ENCODE assay signal across 8 mouse cellular contexts in the genomic region with DNA sequence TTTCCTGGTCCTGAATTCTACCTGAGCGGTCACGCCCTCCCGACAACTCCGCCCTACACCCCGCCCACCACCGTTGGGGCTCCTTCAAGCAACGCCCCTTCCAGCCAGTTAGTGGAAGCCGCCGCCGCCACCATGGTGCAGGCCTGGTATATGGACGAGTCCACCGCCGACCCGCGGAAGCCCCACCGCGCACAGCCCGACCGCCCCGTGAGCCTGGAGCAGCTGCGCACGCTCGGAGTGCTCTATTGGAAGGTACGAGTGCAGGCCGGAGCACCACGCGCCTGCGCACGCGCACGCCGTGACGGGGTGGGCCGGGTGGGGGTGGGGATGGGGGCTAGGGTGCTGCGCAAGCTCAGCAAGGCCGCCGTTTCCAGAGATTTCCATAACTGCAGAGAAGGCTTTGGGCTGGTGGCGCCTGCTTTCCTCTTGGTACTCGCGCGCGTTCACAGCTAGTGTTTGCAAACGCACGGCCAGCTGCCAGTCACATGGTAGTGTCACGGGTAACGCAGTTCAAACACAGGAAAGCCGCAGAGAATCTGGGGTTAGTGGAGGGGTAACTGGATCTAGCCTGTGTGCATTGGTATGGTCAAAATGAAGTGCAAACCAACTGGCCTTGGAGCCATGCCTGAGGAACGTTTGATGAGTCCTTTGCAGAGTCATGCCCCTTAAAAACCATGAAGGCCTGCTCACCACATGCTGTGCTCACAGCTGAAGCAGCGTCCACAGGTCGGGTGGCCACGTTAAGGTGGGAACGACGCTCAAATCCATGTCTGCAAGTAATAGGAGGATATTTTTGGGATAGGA. TPM values are rescaled to one million over a fixed set of nuclear protein-coding genes. Genes with fewer than 3 reads are reported as not detected.
A peak's percentile ranks its signal among the peaks of the same experiment; 100 is the strongest.
DNase-seq lines count a peak whose midpoint lies in the region; ATAC-seq and TF ChIP-seq lines count a peak whose summit lies in the region.

TSS of gene Adi1 (plus strand) at position 111 of the 804 bp plus-strand sequence.

- H3K4me2 ChIP-seq in forebrain, embryonic 15.5 days (replicated peaks): peak within 1 kb of the TSS; percentile 54

- no peak; the same call in 1 of the 2 replicates for TF ChIP-seq POLR2A in lung, adult 2 months (IDR thresholded peaks at IDR 0.05; ENCODE audit: borderline replicate concordance, extremely low read depth, low read depth, low read length)
- TF ChIP-seq POLR2A in olfactory bulb, adult 2 months (IDR thresholded peaks at IDR 0.05; ENCODE audit: insufficient read depth, low read depth, low read length): peak; percentile 87
- peak; percentile 33; the same call in 1 of the 2 replicates for TF ChIP-seq POLR2A in thymus, adult 2 months (IDR thresholded peaks at IDR 0.05; ENCODE audit: control insufficient read depth, extremely low read depth, insufficient read depth, low read length, poor library complexity)

- TF ChIP-seq CTCF in lung, adult 2 months (IDR thresholded peaks at IDR 0.05; ENCODE audit: insufficient read depth, low read length): no peak
- TF ChIP-seq CTCF in olfactory bulb, adult 2 months (IDR thresholded peaks at IDR 0.05; ENCODE audit: insufficient read depth, low read depth, low read length): no peak
- no peak for TF ChIP-seq CTCF in thymus, adult 2 months (IDR thresholded peaks at IDR 0.05; ENCODE audit: borderline replicate concordance, control insufficient read depth, extremely low read depth, insufficient read depth, low read length, poor library complexity)

- H3K27me3 ChIP-seq in forebrain, embryonic 15.5 days: no peaks in the 10 kb centered on the region
- no peaks in the 10 kb centered on the region for H3K27me3 ChIP-seq in thymus, adult 2 months (ENCODE audit: control insufficient read depth, insufficient read depth, low read length)

- H3K4me3 ChIP-seq in forebrain, embryonic 15.5 days: peak within 1 kb of the TSS; percentile 54
- H3K4me3 ChIP-seq in lung, adult 2 months (replicated peaks; ENCODE audit: extremely low read depth, low read depth, low read length): peak within 1 kb of the TSS; percentile 90
- peak within 1 kb of the TSS; percentile 83 for H3K4me3 ChIP-seq in olfactory bulb, adult 2 months (ENCODE audit: insufficient read depth, low read depth, low read length)
- H3K4me3 ChIP-seq in thymus, adult 2 months (ENCODE audit: control insufficient read depth, insufficient read depth, low read length): peak within 1 kb of the TSS; percentile 89

- H3K4me1 ChIP-seq in forebrain, embryonic 15.5 days: peaks cover 8% of the 10 kb centered on the region
- peaks cover 3% of the 10 kb centered on the region; the same call in 1 of the 2 replicates for H3K4me1 ChIP-seq in lung, adult 2 months (ENCODE audit: control insufficient read depth, insufficient read depth, low read length)
- H3K4me1 ChIP-seq in olfactory bulb, adult 2 months (ENCODE audit: control insufficient read depth, insufficient read depth, low read length): peaks cover 7% of the 10 kb centered on the region
- H3K4me1 ChIP-seq in thymus, adult 2 months (replicated peaks; ENCODE audit: control insufficient read depth, insufficient read depth, low read length): peaks cover 5% of the 10 kb centered on the region

- H3K9ac ChIP-seq in forebrain, embryonic 15.5 days (replicated peaks): peak within 1 kb of the TSS; percentile 58

- intact Hi-C loops in heart, postnatal 25 days (cut with DNase I): loop anchor here (2.0 kb wide), 1 partner anchor 39 kb away; no protein-coding TSS in a partner anchor

- H3K36me3 ChIP-seq in forebrain, embryonic 15.5 days: no peaks in the 10 kb centered on the region
- no peaks in the 10 kb centered on the region for H3K36me3 ChIP-seq in thymus, adult 2 months (ENCODE audit: control insufficient read depth, insufficient read depth, low read length)

- peak; percentile 91 for DNase-seq in ES-CJ7 (ENCODE audit: low read depth, low spot score)
- DNase-seq in cerebellum, adult 11 months: peak; percentile 83
- peak; percentile 55 for DNase-seq in heart, postnatal 25 days (ENCODE audit: low spot score)
- DNase-seq in layer of hippocampus, adult 18-20 months (ENCODE audit: low spot score in 2 of 2): peak; percentile 81 to 89
- DNase-seq in lung, adult 2 months: peak; percentile 83
- DNase-seq in thymus, adult 2 months: peak; percentile 84

- H3K9me3 ChIP-seq in forebrain, embryonic 15.5 days: no peaks in the 10 kb centered on the region

- peak; percentile 98 for ATAC-seq in forebrain, embryonic 15.5 days (replicated peaks)

- peak within 1 kb of the TSS; percentile 92 for H3K27ac ChIP-seq in forebrain, embryonic 15.5 days (replicated peaks)
- H3K27ac ChIP-seq in olfactory bulb, adult 2 months (ENCODE audit: insufficient read depth, low read depth, low read length): peak within 1 kb of the TSS; percentile 96
- H3K27ac ChIP-seq in thymus, adult 2 months (ENCODE audit: control insufficient read depth, insufficient read depth, low read length): peak within 1 kb of the TSS; percentile 26; the same call in 1 of the 2 replicates

- 3% methylated on average over 53 of the region's 53 CpGs for WGBS in forebrain, embryonic 15.5 days
- 2% methylated on average over 53 of the region's 53 CpGs for WGBS in lung, adult 2 months
- 3% methylated on average over 53 of the region's 53 CpGs for WGBS in olfactory bulb, adult 2 months
- WGBS in thymus, adult 2 months: 1% methylated on average over 50 of the region's 53 CpGs

RNA-seq across cellular contexts. Expression of gene Adi1, which starts in this region (rescaled TPM):
- polyA plus RNA-seq in forebrain, embryonic 15.5 days (2015; fragmentation: Nextera tagmentation; extraction: Ambion mirVana): 39.8 and 41.7 TPM in 2 replicates
- total RNA-seq in heart, postnatal 25 days (2021): 10 to 100 TPM; 41.0 to 43.8 TPM
- total RNA-seq in layer of hippocampus, adult 18-20 months (2021): 10 to 100 TPM; 41.9 to 44.4 TPM
- 14.1 and 22.8 TPM in 2 replicates for polyA plus RNA-seq in lung, adult 2 months (2012; rRNA removed)
- not detected in 2 replicates for polyA plus RNA-seq in olfactory bulb, adult 2 months (2012; ENCODE audit: insufficient read depth, insufficient read length, low replicate concordance, missing spikeins)
- polyA plus RNA-seq in thymus, adult 2 months (2012; rRNA removed): 12.4 and 15.8 TPM in 2 replicates

Comparison
In these comparisons a context has a peak if more than half of its experiments do, and no peak if none do; other contexts are left out.
1. Peak in every context shown above with its lines: DNase-seq, ATAC-seq, H3K4me3 ChIP-seq and H3K27ac ChIP-seq.
2. H3K27ac ChIP-seq: peak in every context shown above with its lines; median percentile 96 in olfactory bulb, adult 2 months; 92 in forebrain, embryonic 15.5 days; 26 in thymus, adult 2 months.